Mouse (Mus musculus): Measurements from ENCODE around the gene Smo. TPM values are rescaled to one million over a fixed set of nuclear protein-coding genes. Genes with fewer than 3 reads are reported as not detected.

The Smo gene
- polyA plus RNA-seq, 1 experiment from 2014 or later = 117 TPM

DNA sequence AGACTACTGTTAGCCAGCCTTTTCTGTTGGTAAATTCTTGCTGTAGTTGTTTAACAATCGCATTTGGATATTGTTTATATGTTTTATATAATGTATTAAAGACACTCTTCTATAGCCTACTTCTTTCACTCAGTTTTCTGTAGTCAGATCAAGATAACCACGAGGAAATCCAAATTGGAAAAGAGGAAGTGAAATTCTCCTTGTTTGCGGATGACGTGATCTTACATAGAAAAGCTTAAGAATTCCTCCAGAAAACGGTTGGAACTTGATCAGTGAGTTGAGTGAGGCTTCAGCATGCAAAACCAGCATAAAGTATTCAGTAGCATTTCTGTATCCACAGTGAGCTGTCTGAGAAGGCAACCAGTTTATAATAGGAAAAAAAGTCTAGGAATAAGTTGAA, 50.5 kb downstream of the Smo start:
- ChIA-PET CTCF (interaction anchor here (0.6 kb wide), 1 partner anchor 103 kb away, joined by 3 read pairs; no protein-coding TSS in a partner anchor), POLR2A (interaction anchor here (1.2 kb wide), 1 partner anchor 18 kb away, joined by 3 read pairs; no protein-coding TSS in a partner anchor)
- DNase-seq (ENCODE audit: low read depth, low spot score) = no peak
- ATAC-seq = no peak
- in situ Hi-C loops (cut with MboI; ENCODE audit: low pct_unique_long_range_greater_than_20kb) = no loop called here
- H3K27me3 ChIP-seq = no peaks in the 10 kb centered on the region
- no peak for TF ChIP-seq CTCF (IDR thresholded peaks at IDR 0.05)

- POLR2A ChIA-PET = no interaction called here
These were observed 53.6 kb downstream of the Smo start for GRCm38 (mm10) chr6:29788779-29789350.

GRCm38 (mm10) chr6:29790014-29790698, 54.9 kb downstream of the Smo start:
- in situ Hi-C loops (cut with MboI; ENCODE audit: low pct_unique_long_range_greater_than_20kb) = no loop called here
- TF ChIP-seq CTCF (IDR thresholded peaks at IDR 0.05) = no peak
- no peaks in the 10 kb centered on the region for H3K27me3 ChIP-seq
- ATAC-seq = no peak
- CTCF ChIA-PET = no interaction called here
- POLR2A ChIA-PET = no interaction called here
- DNase-seq (ENCODE audit: low read depth, low spot score) = no peak

More at GRCm38 (mm10) chr6:29788779-29789350, 53.6 kb downstream of the Smo start:
- no peak for TF ChIP-seq CTCF (IDR thresholded peaks at IDR 0.05)
- DNase-seq (ENCODE audit: low read depth, low spot score) (no peak), ATAC-seq (no peak)
- in situ Hi-C loops (cut with MboI; ENCODE audit: low pct_unique_long_range_greater_than_20kb) = no loop called here
- CTCF ChIA-PET = no interaction called here
- no peaks in the 10 kb centered on the region for H3K27me3 ChIP-seq

GRCm38 (mm10) chr6:29793520-29793919, 58.2 kb downstream of the Smo start:
- no peak for ATAC-seq
- POLR2A ChIA-PET = no interaction called here
- no peak for TF ChIP-seq CTCF (IDR thresholded peaks at IDR 0.05)
- no peaks in the 10 kb centered on the region for H3K27me3 ChIP-seq
- CTCF ChIA-PET = interaction anchor here (0.8 kb wide), 1 partner anchor 12 kb away, joined by 3 read pairs; no protein-coding TSS in a partner anchor
- in situ Hi-C loops (cut with MboI; ENCODE audit: low pct_unique_long_range_greater_than_20kb) = no loop called here
- no peak for DNase-seq (ENCODE audit: low read depth, low spot score)

DNA sequence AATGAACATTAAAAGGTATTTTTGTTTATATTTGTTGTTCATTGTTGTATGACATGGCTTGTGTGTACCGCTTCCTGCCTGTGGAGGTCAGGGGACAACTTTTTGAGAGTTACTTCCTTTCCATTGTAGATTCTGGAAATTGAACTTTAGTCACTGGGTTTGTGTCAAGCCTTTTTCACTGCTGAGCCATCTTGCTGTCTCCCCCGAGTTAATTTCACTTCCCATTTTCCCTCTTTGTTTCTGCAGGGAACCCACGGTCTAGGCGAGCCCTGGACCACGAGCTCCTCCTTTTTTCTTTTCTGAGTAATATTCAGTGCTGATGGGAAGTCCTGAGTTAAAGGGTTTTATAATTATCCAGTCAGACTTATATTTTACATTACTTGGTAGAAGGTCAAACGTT, 59.3 kb downstream of the Smo start:
- no peaks in the 10 kb centered on the region for H3K27me3 ChIP-seq
- no peak for TF ChIP-seq CTCF (IDR thresholded peaks at IDR 0.05)
- ChIA-PET CTCF (interaction anchor here (1.0 kb wide), 1 partner anchor 15 kb away, joined by 4 read pairs; no protein-coding TSS in a partner anchor), POLR2A (no interaction called here)
- DNase-seq (ENCODE audit: low read depth, low spot score) (no peak), ATAC-seq (no peak)
- in situ Hi-C loops (cut with MboI; ENCODE audit: low pct_unique_long_range_greater_than_20kb) = no loop called here

- no peak for DNase-seq (ENCODE audit: low read depth, low spot score)
- in situ Hi-C loops (cut with MboI; ENCODE audit: low pct_unique_long_range_greater_than_20kb) = no loop called here
- no peaks in the 10 kb centered on the region for H3K27me3 ChIP-seq
- POLR2A ChIA-PET = interaction anchor here (0.7 kb wide), 1 partner anchor 18 kb away, joined by 3 read pairs; no protein-coding TSS in a partner anchor
- no peak for ATAC-seq
- no peak for TF ChIP-seq CTCF (IDR thresholded peaks at IDR 0.05)
- CTCF ChIA-PET = interaction anchor here (1.5 kb wide), 1 partner anchor 11 kb away, joined by 3 read pairs; no protein-coding TSS in a partner anchor
These were observed 67.7 kb downstream of the Smo start for GRCm38 (mm10) chr6:29802979-29803378.

DNA sequence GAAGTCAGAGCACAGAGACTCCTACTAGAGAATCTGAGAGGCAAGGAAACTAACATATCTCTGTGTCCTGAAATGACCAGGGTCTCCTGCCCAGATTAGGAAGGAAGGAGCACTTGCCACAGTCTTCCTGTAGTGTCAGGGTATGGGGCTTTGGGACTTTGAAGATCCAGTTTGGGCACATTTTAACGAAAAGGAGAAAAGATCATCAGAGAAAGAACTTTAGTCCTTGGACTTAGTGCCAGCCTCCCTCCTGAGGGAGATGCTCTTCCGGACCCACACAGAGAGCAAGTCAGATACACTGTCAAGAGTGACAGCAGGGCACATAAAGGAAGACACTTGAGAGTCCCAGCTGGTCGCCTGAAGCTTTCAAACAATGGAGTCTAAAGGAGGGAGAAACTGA, 68.7 kb downstream of the Smo start:
- ChIA-PET POLR2A (interaction anchor here (0.6 to 0.7 kb wide), 2 partner anchors 19 to 504 kb away, joined by 3 read pairs; no protein-coding TSS in a partner anchor), CTCF (interaction anchor here (1.3 kb wide), 1 partner anchor 42 kb away, joined by 3 read pairs; no protein-coding TSS in a partner anchor)
- in situ Hi-C loops (cut with MboI; ENCODE audit: low pct_unique_long_range_greater_than_20kb) = no loop called here
- H3K27me3 ChIP-seq = no peaks in the 10 kb centered on the region
- ATAC-seq (no peak), DNase-seq (ENCODE audit: low read depth, low spot score) (no peak)
- no peak for TF ChIP-seq CTCF (IDR thresholded peaks at IDR 0.05)

- ChIA-PET CTCF (interaction anchor here (0.6 kb wide), 1 partner anchor 11 kb away, joined by 3 read pairs; no protein-coding TSS in a partner anchor), POLR2A (no interaction called here)
- DNase-seq (ENCODE audit: low read depth, low spot score) (no peak), ATAC-seq (no peak)
- in situ Hi-C loops (cut with MboI; ENCODE audit: low pct_unique_long_range_greater_than_20kb) = no loop called here
- H3K27me3 ChIP-seq = no peaks in the 10 kb centered on the region
- TF ChIP-seq CTCF (IDR thresholded peaks at IDR 0.05) = no peak
These were observed 70.1 kb downstream of the Smo start for GRCm38 (mm10) chr6:29805381-29805780.

Other genes starting within 250 kb of the Smo start
- gene Kcp, start 227.6 kb upstream of the Smo start, polyA plus RNA-seq (2021) = 0.85 TPM
- 0.45 TPM for gene Irf5, start 208.9 kb upstream of the Smo start, polyA plus RNA-seq (2021)
- gene Tnpo3, start 125.6 kb upstream of the Smo start, polyA plus RNA-seq (2021) = 72.2 TPM
- 53.5 TPM for gene Tspan33, start 41.3 kb upstream of the Smo start, polyA plus RNA-seq (2021)
- 30.8 TPM for gene Ahcyl2, start 32.5 kb downstream of the Smo start, polyA plus RNA-seq (2021)
- 0.47 TPM for gene Strip2, start 181.5 kb downstream of the Smo start, polyA plus RNA-seq (2021)

Data from Patski (cell line).